ENCODE assay signal across 8 mouse cellular contexts in genomic region chr5:111417378-111418131, GRCm38 (mm10). TPM values are rescaled to one million over a fixed set of nuclear protein-coding genes. Genes with fewer than 3 reads are reported as not detected.
DNase-seq lines count a peak whose midpoint lies in the region; ATAC-seq and TF ChIP-seq lines count a peak whose summit lies in the region.

No protein-coding gene starts in this region.

- H3K4me3 ChIP-seq in layer of hippocampus, adult 2 months, result peak overlapping the region; percentile 73
- peak overlapping the region; percentile 74 for H3K4me3 ChIP-seq in forebrain, embryonic 15.5 days
- H3K4me3 ChIP-seq in midbrain, embryonic 14.5 days (replicated peaks; ENCODE audit: low read depth, low read length), result peak overlapping the region; percentile 98

- peak overlapping the region; percentile 83 for H3K4me2 ChIP-seq in forebrain, embryonic 15.5 days (replicated peaks)
- peak overlapping the region; percentile 99 for H3K4me2 ChIP-seq in midbrain, embryonic 14.5 days (ENCODE audit: low read length)

- H3K4me1 ChIP-seq in forebrain, embryonic 15.5 days, result peaks cover 30% of the 10 kb centered on the region
- peaks cover 38% of the 10 kb centered on the region for H3K4me1 ChIP-seq in midbrain, embryonic 14.5 days (ENCODE audit: control insufficient read depth, insufficient read depth, low read length)

- DNase-seq in layer of hippocampus, adult 2 months (ENCODE audit: low spot score in 2 of 2), result no peak
- DNase-seq in layer of hippocampus, adult 11-12 months (ENCODE audit: low spot score), result no peak
- peak; percentile 19 for DNase-seq in adipocyte (ENCODE audit: low spot score)
- peak; percentile 63 for DNase-seq in kidney, postnatal 10 days
- peak; percentile 74 for DNase-seq in midbrain, embryonic 14.5 days
- no peak for DNase-seq in spleen, postnatal 4 days (ENCODE audit: low spot score in 2 of 2)

- peak overlapping the region; percentile 88 for H3K27ac ChIP-seq in layer of hippocampus, adult 2 months
- peak overlapping the region; percentile 97 for H3K27ac ChIP-seq in forebrain, embryonic 15.5 days (replicated peaks)
- peak overlapping the region; percentile 98 for H3K27ac ChIP-seq in midbrain, embryonic 14.5 days (replicated peaks; ENCODE audit: low read depth, low read length)

- TF ChIP-seq CTCF in layer of hippocampus, adult 2 months (conservative IDR thresholded peaks at IDR 0.05), result no peak

- WGBS in forebrain, embryonic 15.5 days, result 0% methylated on average over 81 of the region's 105 CpGs
- under 1% methylated on average over 101 of the region's 105 CpGs for WGBS in midbrain, embryonic 14.5 days

- peak overlapping the region; percentile 94 for H3K9ac ChIP-seq in forebrain, embryonic 15.5 days (replicated peaks)
- H3K9ac ChIP-seq in midbrain, embryonic 14.5 days (replicated peaks; ENCODE audit: low read length), result peak overlapping the region; percentile 99

- ATAC-seq in forebrain, embryonic 15.5 days (replicated peaks), result peak; percentile 8
- ATAC-seq in midbrain, embryonic 14.5 days (ENCODE audit: low FRiP score, low TSS enrichment), result peak; percentile 1; the same call in 1 of the 2 replicates
- no peak for ATAC-seq in erythroid progenitor cell, adult 5-6 weeks (replicated peaks; ENCODE audit: low FRiP score, poor library complexity, severe bottlenecking)

- H3K36me3 ChIP-seq in forebrain, embryonic 15.5 days, result peaks cover 7% of the 10 kb centered on the region; the same call in 1 of the 2 replicates
- H3K36me3 ChIP-seq in midbrain, embryonic 14.5 days (ENCODE audit: control insufficient read depth, insufficient read depth, low read length), result peaks cover 37% of the 10 kb centered on the region

- no peaks in the 10 kb centered on the region for H3K27me3 ChIP-seq in forebrain, embryonic 15.5 days
- H3K27me3 ChIP-seq in midbrain, embryonic 14.5 days (ENCODE audit: control insufficient read depth, insufficient read depth, low read length), result no peaks in the 10 kb centered on the region

- H3K9me3 ChIP-seq in forebrain, embryonic 15.5 days, result no peaks in the 10 kb centered on the region
- H3K9me3 ChIP-seq in midbrain, embryonic 14.5 days (ENCODE audit: control insufficient read depth, low read length), result no peaks in the 10 kb centered on the region

RNA-seq across cellular contexts. Expression of gene Mn1, which starts 0.4 kb away (rescaled TPM):
- total RNA-seq in layer of hippocampus, adult 2 months (2021), result 10 to 100 TPM; 38.4 to 45.6 TPM
- 102 and 109 TPM in 2 replicates for polyA plus RNA-seq in forebrain, embryonic 15.5 days (2015; fragmentation: Nextera tagmentation; extraction: Ambion mirVana)
- polyA plus RNA-seq in midbrain, embryonic 14.5 days (2014; fragmentation: Nextera tagmentation; extraction: Ambion mirVana), result 51.7 and 69.2 TPM in 2 replicates
- 0.36 TPM in 1 of 2 replicates, not detected in the other for total RNA-seq in erythroid progenitor cell, adult 5-6 weeks (2015; ENCODE audit: low replicate concordance)
- total RNA-seq in erythroid progenitor cell, adult 5-6 weeks (2017; ENCODE audit: low replicate concordance), result 0.13 TPM in 1 of 2 replicates, not detected in the other

Comparison
In these comparisons a context has a peak if more than half of its experiments do, and no peak if none do; other contexts are left out.
1. DNase-seq: peak in adipocyte (single experiment), kidney, postnatal 10 days (single experiment) and midbrain, embryonic 14.5 days (single experiment); none in layer of hippocampus, adult 2 months (0 of 2), layer of hippocampus, adult 11-12 months (single experiment) and spleen, postnatal 4 days (0 of 2).
2. RNA of gene Mn1, which starts 0.4 kb away (total RNA-seq): 38.4 to 45.6 TPM in layer of hippocampus, adult 2 months; 0.13 to 0.36 TPM in erythroid progenitor cell, adult 5-6 weeks; every median in the first group is over 10 times any median in the second.
3. Peak in every context shown above with its lines, with median percentiles within 50 percentile points of each other: H3K27ac ChIP-seq and H3K4me3 ChIP-seq.